Mouse (Mus musculus) neural tube, embryonic 11.5 days (tissue): ENCODE results near the gene Ilkap. TPM values are rescaled to one million over a fixed set of nuclear protein-coding genes. Genes with fewer than 3 reads are reported as not detected.

Experiments used
- ATAC-seq: fragments of 200-750 bp; cut with Nextera tagmentation; 2 replicates; pipeline ENCODE4 v1.8.0; 2017; ENCODE audit warnings: moderate number of reproducible peaks, mild to moderate bottlenecking, moderate TSS enrichment, moderate library complexity; ENCODE audit not compliant: insufficient read depth, low FRiP score, low TSS enrichment
- DNase-seq: peaks from one replicate; pipeline ENCODE4 v3.0.0-alpha.2; 2015; ENCODE audit warnings: low spot score
- H3K27ac ChIP-seq: fragments of 300-500 bp; sonication (generic); 2 replicates; pipeline ENCODE4 v1.5.1; 2014; ENCODE audit warnings: low read depth, mild to moderate bottlenecking, low read length
- H3K27me3 ChIP-seq: fragments of 300-500 bp; sonication (generic); 2 replicates; pipeline ENCODE4 v1.6.1; 2014; ENCODE audit warnings: mild to moderate bottlenecking, low read length, mixed read lengths; ENCODE audit not compliant: control insufficient read depth, insufficient read depth
- H3K36me3 ChIP-seq: fragments of 300-500 bp; sonication (generic); 2 replicates; pipeline ENCODE4 v1.6.1; 2014; ENCODE audit warnings: mild to moderate bottlenecking, low read length, moderate library complexity, mixed read lengths; ENCODE audit not compliant: control insufficient read depth, insufficient read depth
- H3K4me1 ChIP-seq: fragments of 300-500 bp; sonication (generic); 2 replicates; pipeline ENCODE4 v1.6.1; 2014; ENCODE audit warnings: low read length, mixed read lengths; ENCODE audit not compliant: control insufficient read depth, insufficient read depth
- H3K4me2 ChIP-seq: fragments of 300-500 bp; sonication (generic); 2 replicates; pipeline ENCODE4 v1.6.1; 2014; ENCODE audit warnings: low read depth, mild to moderate bottlenecking, moderate library complexity
- H3K4me3 ChIP-seq: fragments of 300-500 bp; sonication (generic); 2 replicates; pipeline ENCODE4 v1.5.1; 2014; ENCODE audit warnings: low read depth, low read length
- H3K9ac ChIP-seq: fragments of 300-500 bp; sonication (generic); 2 replicates; pipeline ENCODE4 v1.6.1; 2014; ENCODE audit warnings: mild to moderate bottlenecking, low read length
- H3K9me3 ChIP-seq: fragments of 300-500 bp; sonication (generic); 2 replicates; pipeline ENCODE4 v1.6.1; 2016; ENCODE audit warnings: low read length; ENCODE audit not compliant: control insufficient read depth
- WGBS: fragments of 180-500 bp; shearing (Covaris S2); extraction: QIAGEN DNeasy Blood & Tissue Kit; methylation state at CpG from one replicate; pipeline ENCODE4 v1.1.7; 2014; 5-methylcytosine and 5-hydroxymethylcytosine counted together
- polyA plus RNA-seq: library from polyadenylated mRNA; unstranded; fragments of >200 nt; fragmentation: Nextera tagmentation; extraction: Ambion mirVana; gene quantifications from 2 replicates; pipeline ENCODE4 v1.2.1, GENCODE M21; 2014

The Ilkap gene
- polyA plus RNA-seq, 1 experiment from 2014 or later = 165 TPM

GRCm38 (mm10) chr1:91373414-91373835 lies 25.2 kb downstream of the Ilkap start:
- no peak for ATAC-seq
- DNase-seq = no peak
- Histone ChIP-seq H3K4me2 (no peak overlapping the region), H3K27me3 (no peaks in the 10 kb centered on the region), H3K27ac (no peak overlapping the region), H3K36me3 (peaks cover 32% of the 10 kb centered on the region), H3K4me1 (no peaks in the 10 kb centered on the region), H3K4me3 (no peak overlapping the region), H3K9me3 (no peaks in the 10 kb centered on the region), H3K9ac (no peak overlapping the region)
- 95% methylated on average over 6 of the region's 6 CpGs for WGBS

- H3K36me3 ChIP-seq = peaks cover 11% of the 10 kb centered on the region
- H3K9ac ChIP-seq = no peak overlapping the region
- no peak for ATAC-seq
- WGBS = 89% methylated on average over 23 of the region's 23 CpGs
- peaks cover 3% of the 10 kb centered on the region; the same call in 1 of the 2 replicates for H3K27me3 ChIP-seq
- H3K4me2 ChIP-seq = no peak overlapping the region
- no peaks in the 10 kb centered on the region for H3K9me3 ChIP-seq
- no peak overlapping the region for H3K4me3 ChIP-seq
- H3K27ac ChIP-seq = no peak overlapping the region
- DNase-seq = no peak
- H3K4me1 ChIP-seq = peaks cover 7% of the 10 kb centered on the region; the same call in 1 of the 2 replicates
Observed at GRCm38 (mm10) chr1:91370055-91370454, 28.6 kb downstream of the Ilkap start.

GRCm38 (mm10) chr1:91369408-91369807 lies 29.2 kb downstream of the Ilkap start:
- no peak overlapping the region for H3K4me2 ChIP-seq
- no peaks in the 10 kb centered on the region for H3K9me3 ChIP-seq
- no peak overlapping the region for H3K4me3 ChIP-seq
- H3K36me3 ChIP-seq = peaks cover 9% of the 10 kb centered on the region
- ATAC-seq = no peak
- DNase-seq = no peak
- peaks cover 7% of the 10 kb centered on the region; the same call in 1 of the 2 replicates for H3K4me1 ChIP-seq
- 62% methylated on average over 4 of the region's 4 CpGs for WGBS
- H3K9ac ChIP-seq = no peak overlapping the region
- H3K27me3 ChIP-seq = peaks cover 3% of the 10 kb centered on the region; the same call in 1 of the 2 replicates
- H3K27ac ChIP-seq = no peak overlapping the region

- peaks cover 7% of the 10 kb centered on the region; the same call in 1 of the 2 replicates for H3K4me1 ChIP-seq
- 96% methylated on average over 3 of the region's 3 CpGs for WGBS
- H3K27me3 ChIP-seq = peaks cover 3% of the 10 kb centered on the region; the same call in 1 of the 2 replicates
- no peaks in the 10 kb centered on the region for H3K9me3 ChIP-seq
- H3K4me2 ChIP-seq = no peak overlapping the region
- H3K4me3 ChIP-seq = no peak overlapping the region
- peaks cover 3% of the 10 kb centered on the region for H3K36me3 ChIP-seq
- no peak for DNase-seq
- no peak for ATAC-seq
- no peak overlapping the region for H3K27ac ChIP-seq
- no peak overlapping the region for H3K9ac ChIP-seq
Observed at GRCm38 (mm10) chr1:91367295-91367694, 31.3 kb downstream of the Ilkap start.

- H3K9ac ChIP-seq = peak within 1 kb of the TSS; percentile 59
- H3K4me2 ChIP-seq = peak within 1 kb of the TSS; percentile 72
- no peak within 1 kb of the TSS for H3K27ac ChIP-seq
- DNase-seq = peak; percentile 80
- H3K27me3 ChIP-seq = peaks cover 3% of the 10 kb centered on the region; the same call in 1 of the 2 replicates
- peak within 1 kb of the TSS; percentile 36 for H3K4me3 ChIP-seq
- peaks cover 3% of the 10 kb centered on the region for H3K36me3 ChIP-seq
- under 1% methylated on average over 68 of the region's 68 CpGs for WGBS
- peaks cover 7% of the 10 kb centered on the region; the same call in 1 of the 2 replicates for H3K4me1 ChIP-seq
- peak; percentile 29; the same call in 1 of the 2 replicates for ATAC-seq
- H3K9me3 ChIP-seq = no peaks in the 10 kb centered on the region
Observed at GRCm38 (mm10) chr1:91366215-91367108, 32.2 kb downstream of the Ilkap start, which contains the start of gene Erfe. Gene Erfe (plus strand): TSS chr1:91366430.

- WGBS = 30% methylated on average over 8 of the region's 8 CpGs
- Histone ChIP-seq H3K9ac (no peak overlapping the region), H3K27me3 (peaks cover 3% of the 10 kb centered on the region; the same call in 1 of the 2 replicates), H3K4me2 (peak overlapping the region; percentile 72), H3K4me3 (peak overlapping the region; percentile 36; the same call in 1 of the 2 replicates), H3K9me3 (no peaks in the 10 kb centered on the region), H3K4me1 (peaks cover 7% of the 10 kb centered on the region; the same call in 1 of the 2 replicates), H3K36me3 (no peaks in the 10 kb centered on the region; the same call in 1 of the 2 replicates), H3K27ac (no peak overlapping the region)
- no peak for DNase-seq
- ATAC-seq = no peak
Observed at GRCm38 (mm10) chr1:91365816-91366214, 32.8 kb downstream of the Ilkap start.

GRCm38 (mm10) chr1:91364822-91365644 lies 33.6 kb downstream of the Ilkap start:
- no peak overlapping the region for H3K4me2 ChIP-seq
- no peak overlapping the region for H3K27ac ChIP-seq
- no peak for ATAC-seq
- no peak overlapping the region for H3K9ac ChIP-seq
- H3K9me3 ChIP-seq = no peaks in the 10 kb centered on the region
- DNase-seq = no peak
- no peaks in the 10 kb centered on the region; the same call in 1 of the 2 replicates for H3K36me3 ChIP-seq
- H3K4me3 ChIP-seq = no peak overlapping the region
- 93% methylated on average over 16 of the region's 16 CpGs for WGBS
- peaks cover 7% of the 10 kb centered on the region; the same call in 1 of the 2 replicates for H3K4me1 ChIP-seq
- peaks cover 3% of the 10 kb centered on the region; the same call in 1 of the 2 replicates for H3K27me3 ChIP-seq

- no peaks in the 10 kb centered on the region for H3K9me3 ChIP-seq
- WGBS = 81% methylated on average over 5 of the region's 5 CpGs
- no peak overlapping the region for H3K9ac ChIP-seq
- peaks cover 3% of the 10 kb centered on the region; the same call in 1 of the 2 replicates for H3K27me3 ChIP-seq
- no peak for ATAC-seq
- peaks cover 7% of the 10 kb centered on the region; the same call in 1 of the 2 replicates for H3K4me1 ChIP-seq
- no peak overlapping the region for H3K27ac ChIP-seq
- no peaks in the 10 kb centered on the region for H3K36me3 ChIP-seq
- no peak for DNase-seq
- H3K4me3 ChIP-seq = no peak overlapping the region
- H3K4me2 ChIP-seq = no peak overlapping the region
Observed at GRCm38 (mm10) chr1:91362113-91362512, 36.5 kb downstream of the Ilkap start.
